Mouse (Mus musculus): ENCODE measurements around the gene Ndufv3.

Ndufv3 gene

DNA sequence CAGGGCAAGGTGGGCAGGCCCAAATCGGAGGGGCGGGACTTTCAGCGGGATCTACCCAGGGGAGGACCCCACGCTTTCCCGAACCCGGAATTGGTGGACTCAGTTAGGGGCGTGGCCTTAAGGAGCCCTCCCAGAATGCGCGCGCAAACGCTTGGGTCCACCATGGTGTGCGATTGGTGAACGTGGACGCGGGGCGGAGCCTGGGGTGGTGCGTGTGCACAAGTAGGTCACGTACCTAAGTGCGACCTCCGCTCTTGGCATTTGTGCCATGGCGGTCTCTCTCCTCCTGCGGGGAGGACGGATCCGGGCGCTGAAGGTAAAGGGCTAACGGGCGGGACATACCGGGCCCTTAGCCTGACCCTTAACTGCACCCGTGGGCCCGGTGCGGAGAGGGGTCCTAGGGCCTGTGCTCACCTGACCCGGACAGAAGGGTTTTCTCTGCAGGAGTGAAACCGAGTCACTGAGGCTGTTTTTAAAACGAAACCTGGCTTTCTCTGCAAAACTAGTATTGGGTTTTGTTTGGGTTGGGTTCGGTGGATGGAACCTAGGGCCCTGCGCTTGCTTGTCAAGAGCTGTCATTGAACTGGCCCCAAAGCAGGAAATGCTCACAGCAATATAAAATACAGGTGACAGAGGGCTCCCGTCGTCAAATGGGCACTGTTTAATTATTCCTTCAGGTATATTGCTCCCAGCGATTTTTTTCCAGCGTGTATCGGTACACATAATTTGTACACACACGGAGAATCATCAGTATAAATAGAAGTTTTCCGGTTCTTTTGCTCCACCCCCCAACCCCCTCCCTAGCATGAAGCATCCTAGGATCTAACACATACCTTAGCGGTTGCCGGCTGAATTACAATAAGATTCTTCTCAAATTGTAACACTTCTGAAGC, at the start of gene Ndufv3, which contains the start of gene Wdr4:
Gene Ndufv3, plus strand, starts transcription at position 170 of the 893 bp plus-strand sequence.
Gene Wdr4, minus strand, starts transcription at position 35 of the 893 bp plus-strand sequence.
- DNase-seq (ENCODE audit: low read depth in 2 of 2, low spot score in 2 of 2): peak; percentile 98 to 99

DNA sequence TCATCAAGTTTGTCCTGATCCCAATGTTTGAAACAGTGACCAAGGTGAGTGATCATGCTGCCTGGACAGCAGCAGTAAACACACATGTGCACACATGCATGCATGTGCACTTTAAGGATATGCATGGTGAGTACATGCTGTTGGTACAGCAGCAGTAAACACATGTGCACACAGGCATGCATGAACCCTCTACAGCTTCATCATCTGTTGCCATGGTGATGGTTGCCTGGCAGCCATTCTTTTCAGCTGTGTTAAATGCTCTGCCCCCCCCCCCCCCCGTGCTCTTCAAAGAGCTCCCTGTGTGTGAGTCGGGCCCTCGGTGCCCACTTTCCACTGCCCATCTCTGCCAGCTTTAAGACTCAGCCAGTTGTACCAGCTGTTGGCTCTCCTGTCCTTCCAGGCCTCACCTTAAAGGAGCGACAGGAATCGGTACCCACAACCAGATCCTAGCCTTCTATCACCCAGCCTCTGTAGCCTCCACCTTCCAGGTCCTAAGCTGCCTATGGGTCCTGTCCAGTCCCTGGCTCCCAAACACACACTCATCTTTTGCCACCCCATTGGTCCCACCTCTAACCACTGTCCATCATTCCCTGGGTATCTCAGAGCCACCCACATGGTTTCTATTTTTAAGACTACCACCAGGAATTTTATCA, 49.0 kb upstream of the Ndufv3 start:
- no peak for DNase-seq (ENCODE audit: low read depth in 2 of 2, low spot score in 2 of 2)

GRCm38 (mm10) chr17:31474388-31474787, 45.5 kb upstream of the Ndufv3 start:
- DNase-seq (ENCODE audit: low read depth in 2 of 2, low spot score in 2 of 2): no peak

DNA sequence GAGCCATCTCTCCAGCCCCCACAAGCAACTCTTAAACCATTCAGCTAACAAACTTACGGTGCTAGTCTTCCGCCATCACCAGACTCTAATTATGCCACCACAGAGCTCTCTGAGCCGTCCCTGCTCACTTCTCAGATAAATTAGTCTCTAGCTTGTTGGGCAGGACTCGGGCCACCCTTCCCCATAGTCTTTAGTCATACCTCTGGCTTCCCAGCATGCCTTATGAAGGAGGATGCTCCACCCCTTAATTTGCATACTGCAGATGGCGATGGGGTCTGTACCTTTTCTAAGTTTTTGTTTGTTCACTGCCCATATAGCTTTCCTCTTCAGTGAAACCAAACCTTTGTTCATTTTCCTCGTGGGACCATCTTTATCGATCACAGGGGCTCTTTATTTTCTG, 41.3 kb upstream of the Ndufv3 start:
- DNase-seq (ENCODE audit: low read depth in 2 of 2, low spot score in 2 of 2): no peak

DNA sequence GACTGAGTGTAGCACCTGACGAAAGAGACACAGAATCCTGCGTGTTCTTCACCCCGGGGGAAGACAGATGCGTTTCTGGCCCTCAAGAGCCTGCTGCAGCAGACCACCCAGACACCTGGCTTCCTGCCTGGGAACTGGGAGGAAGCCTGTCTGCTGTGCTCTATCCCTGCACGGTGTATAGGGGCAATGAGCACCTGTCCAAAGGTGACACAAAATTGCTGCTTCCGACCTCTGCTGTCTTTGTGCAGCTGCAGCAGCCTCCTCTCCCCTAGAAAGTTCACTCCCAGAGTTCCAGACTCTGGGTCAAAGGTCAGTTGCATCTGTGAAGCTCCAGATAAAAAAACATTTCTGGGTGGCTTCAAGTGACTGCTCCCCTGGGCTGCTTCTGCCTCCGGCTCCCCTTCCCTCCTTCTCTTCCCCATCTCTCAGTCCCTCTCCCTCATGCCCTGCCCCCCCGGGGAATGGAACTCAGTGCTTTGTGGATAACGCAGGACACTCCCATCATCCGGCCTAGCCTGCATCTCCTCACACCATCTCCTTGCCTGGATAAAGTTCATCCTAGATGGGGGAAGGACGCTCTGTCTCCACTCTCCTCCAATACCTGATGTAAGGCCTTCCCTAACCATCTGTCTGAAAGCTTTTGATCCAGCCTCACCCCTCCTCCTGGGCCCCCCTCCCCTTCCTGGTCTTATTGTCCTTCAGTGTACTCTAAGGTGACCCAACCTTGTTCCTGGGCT, 40.6 kb upstream of the Ndufv3 start:
- no peak for DNase-seq (ENCODE audit: low read depth in 2 of 2, low spot score in 2 of 2)

GRCm38 (mm10) chr17:31486616-31487198, 33.2 kb upstream of the Ndufv3 start:
- no peak for DNase-seq (ENCODE audit: low read depth in 2 of 2, low spot score in 2 of 2)

GRCm38 (mm10) chr17:31487433-31488060, 32.4 kb upstream of the Ndufv3 start:
- DNase-seq (ENCODE audit: low read depth in 2 of 2, low spot score in 2 of 2): no peak

DNA sequence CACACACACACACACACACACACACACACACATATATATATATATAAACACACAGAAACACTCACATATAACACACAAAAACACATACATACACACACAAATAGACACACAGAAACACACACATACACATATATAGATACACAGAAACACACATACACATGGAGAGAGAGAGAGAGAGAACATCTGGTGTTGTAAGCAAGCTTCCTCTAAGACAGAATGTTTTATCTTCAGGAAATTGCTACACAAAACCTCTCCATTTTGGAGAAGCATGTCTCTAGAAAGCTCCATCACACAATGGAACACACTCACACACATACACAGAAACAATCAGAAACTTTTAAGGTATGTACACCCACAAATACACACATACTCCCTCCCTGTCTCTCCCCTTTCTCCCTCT, 28.6 kb upstream of the Ndufv3 start:
- DNase-seq (ENCODE audit: low read depth in 2 of 2, low spot score in 2 of 2): no peak

DNA sequence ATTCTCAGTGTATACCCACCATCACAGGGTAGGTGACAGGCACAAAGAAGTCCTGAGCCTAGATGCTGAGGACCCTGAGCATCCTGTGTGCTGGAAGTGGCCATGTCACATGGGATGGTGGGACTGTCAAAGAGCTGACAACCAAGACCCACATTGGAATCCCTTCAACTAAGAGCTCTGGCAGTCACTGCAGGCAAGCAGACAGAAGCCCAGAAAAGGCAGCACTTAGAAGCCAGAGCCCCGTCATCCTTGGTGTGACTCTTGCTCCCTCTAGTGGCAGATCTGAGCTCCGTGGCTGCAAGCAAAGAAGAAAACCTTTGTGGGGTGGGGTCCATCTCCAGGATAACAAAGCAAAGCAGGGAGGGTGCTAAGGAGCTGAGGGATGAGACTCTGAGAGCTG, 27.5 kb upstream of the Ndufv3 start:
- DNase-seq (ENCODE audit: low read depth in 2 of 2, low spot score in 2 of 2): peak; percentile 64 to 73

DNA sequence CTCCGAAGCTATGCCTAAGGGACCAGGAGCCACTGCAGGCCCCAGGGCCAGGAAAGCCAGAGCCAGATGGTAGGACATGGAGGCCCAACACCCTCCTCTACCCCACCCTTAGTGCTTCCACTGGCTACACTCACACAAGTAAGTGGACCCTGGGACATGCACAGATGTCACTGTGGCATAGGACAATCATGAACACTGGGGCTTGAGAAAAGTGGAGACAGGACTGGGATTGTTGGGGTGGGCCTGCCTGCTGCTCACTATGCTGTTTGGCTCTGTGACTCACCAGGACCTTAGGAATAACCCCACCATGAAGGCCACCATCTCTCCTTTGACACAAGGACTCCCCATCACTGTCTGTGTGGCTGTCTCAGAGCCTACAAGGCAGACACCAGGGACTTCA, 24.9 kb upstream of the Ndufv3 start:
- DNase-seq (ENCODE audit: low read depth in 2 of 2, low spot score in 2 of 2): no peak

DNA sequence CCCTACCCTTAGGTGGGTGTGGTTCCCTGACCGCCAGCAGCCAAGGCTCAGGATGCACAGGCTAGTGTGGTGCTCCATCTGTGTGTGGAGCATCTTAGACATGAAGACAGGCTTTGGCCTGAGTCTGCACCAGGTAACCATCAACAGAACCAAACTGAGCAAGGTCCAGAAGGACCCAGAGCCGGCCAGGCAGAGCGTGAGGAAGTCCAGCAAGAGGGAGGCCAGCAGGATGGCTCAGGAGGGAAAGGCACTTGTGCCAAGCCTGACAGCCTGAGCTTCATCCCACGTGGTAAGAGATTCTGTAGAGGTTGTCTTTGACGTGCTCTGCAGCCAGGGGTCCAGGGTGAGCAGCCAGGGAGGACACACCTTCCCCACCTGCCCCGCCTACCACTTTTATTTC, 22.2 kb upstream of the Ndufv3 start:
- no peak for DNase-seq (ENCODE audit: low read depth in 2 of 2, low spot score in 2 of 2)

DNA sequence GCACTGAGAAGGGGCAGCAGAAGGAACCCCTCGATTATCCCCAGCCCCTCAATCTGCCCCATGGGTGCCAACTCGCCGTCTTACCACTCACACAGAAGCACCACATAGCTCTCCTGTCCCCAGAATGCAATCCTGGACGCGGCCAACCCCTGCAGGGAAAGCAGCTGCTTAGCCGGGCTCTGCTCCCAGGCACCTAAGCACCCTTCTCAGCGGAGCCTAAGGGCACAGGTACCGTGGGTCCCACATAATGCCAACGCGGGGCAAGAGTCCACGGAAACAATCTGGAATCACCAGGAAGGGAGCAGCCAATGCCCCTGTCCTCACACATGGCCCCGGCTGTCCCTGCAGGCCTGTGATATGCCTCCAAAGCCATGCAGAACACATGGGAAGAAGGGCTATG, 20.2 kb upstream of the Ndufv3 start:
- DNase-seq (ENCODE audit: low read depth in 2 of 2, low spot score in 2 of 2): no peak

DNA sequence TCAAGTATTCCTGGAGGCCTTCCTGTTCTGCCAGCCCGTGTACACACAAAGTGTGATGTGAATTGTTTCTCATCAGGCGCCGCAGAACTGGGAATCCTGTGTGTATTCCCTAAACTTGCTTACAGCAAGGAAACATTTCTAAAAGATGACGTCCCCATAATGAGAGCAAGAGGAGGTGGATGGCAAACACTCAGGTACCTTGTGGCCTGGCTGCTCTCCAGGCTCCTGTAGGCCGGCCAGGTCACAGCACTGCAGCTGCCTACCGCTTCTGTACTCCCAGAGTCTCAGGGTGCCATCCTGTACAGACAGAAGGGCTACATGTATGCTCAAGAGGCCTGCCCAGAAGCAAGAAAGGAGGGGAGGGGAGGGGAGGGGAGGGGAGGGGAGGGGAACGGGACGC, 19.5 kb upstream of the Ndufv3 start:
- DNase-seq (ENCODE audit: low read depth in 2 of 2, low spot score in 2 of 2): no peak

DNA sequence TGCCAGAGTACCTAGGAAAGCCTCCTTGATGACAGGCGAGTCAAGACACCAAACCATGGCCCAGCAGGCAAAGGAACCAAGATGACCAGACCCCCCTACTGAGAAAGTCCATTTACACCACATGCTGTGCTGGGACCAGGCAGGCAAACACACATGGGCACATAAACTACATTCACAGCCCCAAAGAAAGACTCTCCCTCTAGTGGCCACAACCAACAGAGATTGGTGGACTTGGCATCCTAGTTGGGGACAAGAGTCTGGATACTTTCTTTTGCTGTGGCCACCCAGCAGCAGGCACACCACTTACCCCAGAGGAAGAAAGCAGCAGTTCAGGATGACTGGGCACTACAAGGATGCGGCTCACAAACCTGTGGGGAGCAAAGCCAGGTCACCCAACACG, 19.0 kb upstream of the Ndufv3 start:
- no peak for DNase-seq (ENCODE audit: low read depth in 2 of 2, low spot score in 2 of 2)

- DNase-seq (ENCODE audit: low read depth in 2 of 2, low spot score in 2 of 2): no peak
These were observed 17.5 kb upstream of the Ndufv3 start for GRCm38 (mm10) chr17:31502261-31502927.

- DNase-seq (ENCODE audit: low read depth in 2 of 2, low spot score in 2 of 2): no peak
These were observed 16.6 kb upstream of the Ndufv3 start for GRCm38 (mm10) chr17:31503337-31503736.

- DNase-seq (ENCODE audit: low read depth in 2 of 2, low spot score in 2 of 2): no peak
These were observed 16.0 kb upstream of the Ndufv3 start for GRCm38 (mm10) chr17:31503936-31504335.

GRCm38 (mm10) chr17:31505013-31505412, 14.9 kb upstream of the Ndufv3 start:
- DNase-seq (ENCODE audit: low read depth in 2 of 2, low spot score in 2 of 2): no peak

DNA sequence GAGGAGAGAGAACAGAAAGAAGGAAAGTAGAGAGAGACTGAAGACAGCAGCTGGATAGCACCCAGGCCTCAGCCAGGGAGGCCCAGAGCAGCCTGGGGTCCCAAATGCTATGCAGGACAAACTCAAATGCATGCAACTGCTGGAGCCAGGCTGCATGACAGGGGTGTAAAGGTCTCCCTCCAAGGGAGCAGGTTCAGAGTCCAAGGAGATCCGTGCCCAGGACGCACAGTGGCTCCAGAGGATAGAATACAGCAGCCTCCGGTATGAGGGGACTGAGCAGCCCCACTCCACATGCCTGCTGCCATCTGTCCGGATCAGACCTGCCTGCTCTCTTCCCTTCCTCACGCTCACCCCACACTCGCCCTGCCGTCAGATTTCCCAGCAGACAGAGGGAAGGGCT, 13.6 kb upstream of the Ndufv3 start:
- DNase-seq (ENCODE audit: low read depth in 2 of 2, low spot score in 2 of 2): no peak

- no peak for DNase-seq (ENCODE audit: low read depth in 2 of 2, low spot score in 2 of 2)
These were observed 9.0 kb upstream of the Ndufv3 start for GRCm38 (mm10) chr17:31510944-31511343.

All from CD8-positive naive resting alpha-beta T cell, adult 2 months (primary cell).